Mouse (Mus musculus): ENCODE results near the gene Hist1h3e.

DNA sequence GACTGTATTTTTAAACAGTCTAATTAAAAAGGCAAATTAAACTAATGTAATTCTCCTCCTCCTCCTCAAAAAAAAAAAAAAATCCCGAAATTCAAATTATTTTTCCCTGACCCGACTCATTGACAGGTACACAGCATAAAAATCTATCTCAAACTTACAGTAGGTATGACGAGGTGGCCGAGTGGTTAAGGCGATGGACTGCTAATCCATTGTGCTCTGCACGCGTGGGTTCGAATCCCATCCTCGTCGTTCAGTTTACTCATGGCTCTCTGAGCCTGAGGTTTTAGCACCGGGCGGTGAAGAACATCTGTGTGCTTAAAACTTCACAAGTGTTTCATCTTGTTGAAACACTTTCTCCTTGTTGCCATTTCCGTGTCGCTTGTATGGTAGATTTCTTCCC lies 40.5 kb downstream of the Hist1h3e start:
- TF ChIP-seq POLR2A (IDR thresholded peaks at IDR 0.05; ENCODE audit: borderline replicate concordance, insufficient read depth, low read length) (no peak), CTCF (IDR thresholded peaks at IDR 0.05; ENCODE audit: borderline replicate concordance, insufficient read depth, low read depth, low read length) (no peak)
